Comparison of ENCODE assay signal across 8 mouse cellular contexts in the genomic region with DNA sequence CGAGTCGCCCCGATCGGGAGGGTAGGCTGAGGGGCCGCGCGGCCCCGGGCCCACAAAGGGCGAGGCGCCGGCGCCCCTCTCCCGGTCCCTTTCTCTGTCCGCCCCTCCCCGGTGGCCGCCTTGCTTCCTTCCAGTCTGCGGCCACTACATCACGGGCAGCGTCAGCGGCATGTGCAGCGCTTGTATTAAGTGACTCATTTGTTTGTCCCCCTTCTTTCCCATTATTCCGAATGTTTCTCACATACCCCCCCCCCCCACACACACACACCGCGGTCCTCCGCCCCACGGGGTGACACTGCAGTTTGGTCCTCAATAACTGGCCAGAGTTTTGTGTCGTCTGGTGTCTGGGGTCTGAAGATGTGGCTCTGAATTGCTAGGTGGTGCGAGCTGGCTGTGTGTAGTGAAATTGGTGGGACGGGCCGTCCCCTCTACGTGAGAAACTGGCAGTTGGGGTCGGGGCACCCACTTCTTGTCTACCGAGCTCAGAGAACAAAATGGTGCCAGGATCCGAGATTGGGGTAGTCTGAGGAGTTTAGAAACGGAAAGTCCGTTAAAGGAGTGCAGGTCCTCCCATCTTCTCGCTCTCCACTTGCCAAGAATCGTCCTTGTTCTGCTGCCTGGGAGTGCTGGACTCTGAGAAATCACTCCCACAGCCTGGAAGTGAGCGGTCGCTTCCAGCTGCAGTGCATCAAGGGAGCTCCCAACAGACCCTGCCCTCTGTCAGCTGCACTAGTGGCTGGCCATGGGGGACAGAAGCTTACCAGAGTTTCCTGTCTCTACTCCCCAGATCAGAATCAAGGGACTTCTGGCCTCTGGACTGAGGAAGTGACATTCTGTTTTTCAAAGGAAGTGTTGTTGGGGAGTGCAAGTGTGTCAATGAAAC. TPM values are rescaled to one million over a fixed set of nuclear protein-coding genes. Genes with fewer than 3 reads are reported as not detected.
DNase-seq lines count a peak whose midpoint lies in the region; ATAC-seq and TF ChIP-seq lines count a peak whose summit lies in the region.

No protein-coding gene starts in this region.

- peak overlapping the region; percentile 43 for H3K9ac ChIP-seq in ES-E14 (ENCODE audit: insufficient read depth, low read depth, low read length, poor library complexity, severe bottlenecking)
- H3K9ac ChIP-seq in forebrain, embryonic 13.5 days, result peak overlapping the region; percentile 91
- peak overlapping the region; percentile 97 for H3K9ac ChIP-seq in lung, embryonic 15.5 days
- H3K9ac ChIP-seq in neural tube, embryonic 15.5 days (replicated peaks), result peak overlapping the region; percentile 84

- H3K4me3 ChIP-seq in ES-E14 (ENCODE audit: insufficient read depth in 1 of 2, low read depth in 1 of 2, low read length in 2 of 2, poor library complexity in 1 of 2, severe bottlenecking in 1 of 2), result peak overlapping the region; percentile 74
- H3K4me3 ChIP-seq in forebrain, embryonic 13.5 days, result peak overlapping the region; percentile 93
- peak overlapping the region; percentile 98 for H3K4me3 ChIP-seq in lung, embryonic 15.5 days
- H3K4me3 ChIP-seq in neural tube, embryonic 15.5 days (replicated peaks), result peak overlapping the region; percentile 84

- H3K27me3 ChIP-seq in forebrain, embryonic 13.5 days, result no peaks in the 10 kb centered on the region
- H3K27me3 ChIP-seq in lung, embryonic 15.5 days, result no peaks in the 10 kb centered on the region
- H3K27me3 ChIP-seq in neural tube, embryonic 15.5 days (replicated peaks), result no peaks in the 10 kb centered on the region

- H3K9me3 ChIP-seq in ES-E14 (ENCODE audit: control insufficient read depth, insufficient read depth, low read depth, low read length), result no peaks in the 10 kb centered on the region
- no peaks in the 10 kb centered on the region for H3K9me3 ChIP-seq in forebrain, embryonic 13.5 days (replicated peaks)
- H3K9me3 ChIP-seq in lung, embryonic 15.5 days, result no peaks in the 10 kb centered on the region
- H3K9me3 ChIP-seq in neural tube, embryonic 15.5 days (replicated peaks), result no peaks in the 10 kb centered on the region

- no peaks in the 10 kb centered on the region for H3K36me3 ChIP-seq in ES-E14 (ENCODE audit: control insufficient read depth, insufficient read depth, low read length, poor library complexity, severe bottlenecking)
- H3K36me3 ChIP-seq in forebrain, embryonic 13.5 days (ENCODE audit: poor library complexity, severe bottlenecking), result no peaks in the 10 kb centered on the region
- H3K36me3 ChIP-seq in lung, embryonic 15.5 days, result no peaks in the 10 kb centered on the region
- H3K36me3 ChIP-seq in neural tube, embryonic 15.5 days, result no peaks in the 10 kb centered on the region

- peak; percentile 8 for DNase-seq in ES-E14 (ENCODE audit: low read depth, low spot score)
- DNase-seq in adrenal gland, postnatal 4 days (ENCODE audit: low spot score in 2 of 2), result peak; percentile 7 to 34
- peak; percentile 86 to 89 for DNase-seq in heart, postnatal 10 days
- DNase-seq in kidney, postnatal 25 days, result peak; percentile 69 to 87
- DNase-seq in urinary bladder, postnatal 36 days (ENCODE audit: low spot score in 2 of 2), result peak; percentile 36 to 72

- peak overlapping the region; percentile 79 for H3K4me2 ChIP-seq in forebrain, embryonic 13.5 days
- peak overlapping the region; percentile 87 for H3K4me2 ChIP-seq in lung, embryonic 15.5 days
- H3K4me2 ChIP-seq in neural tube, embryonic 15.5 days, result peak overlapping the region; percentile 82

- under 1% methylated on average over 29 of the region's 40 CpGs for WGBS in forebrain, embryonic 13.5 days
- under 1% methylated on average over 40 of the region's 40 CpGs for WGBS in lung, embryonic 15.5 days
- under 1% methylated on average over 40 of the region's 40 CpGs for WGBS in neural tube, embryonic 15.5 days

- intact Hi-C loops in heart, postnatal 10 days (cut with DNase I), result loop anchor here (2.0 to 10.0 kb wide), 2 partner anchors 92 to 112 kb away; no protein-coding TSS in a partner anchor

- in situ Hi-C loops in ES-E14 (cut with MboI; ENCODE audit: low sequenced_read_pairs in 2 of 2, unreplicated experiment in 2 of 2), result loop anchor here in 1 of 2 experiments (10.0 kb wide), 1 partner anchor 108 kb away; no protein-coding TSS in a partner anchor

- peak; percentile 54 for ATAC-seq in forebrain, embryonic 13.5 days
- ATAC-seq in lung, embryonic 15.5 days (ENCODE audit: borderline replicate concordance, extremely low read depth, low FRiP score, low TSS enrichment), result peak; percentile 88
- peak; percentile 60 for ATAC-seq in neural tube, embryonic 15.5 days (ENCODE audit: low FRiP score)

- no peaks in the 10 kb centered on the region for H3K4me1 ChIP-seq in ES-E14 (ENCODE audit: control insufficient read depth in 2 of 2, insufficient read depth in 2 of 2, low read length in 2 of 2, poor library complexity in 1 of 2)
- peaks cover 12% of the 10 kb centered on the region for H3K4me1 ChIP-seq in forebrain, embryonic 13.5 days
- H3K4me1 ChIP-seq in lung, embryonic 15.5 days, result peaks cover 32% of the 10 kb centered on the region
- peaks cover 30% of the 10 kb centered on the region for H3K4me1 ChIP-seq in neural tube, embryonic 15.5 days

- H3K27ac ChIP-seq in ES-E14 (ENCODE audit: insufficient read depth, low read depth, low read length, poor library complexity, severe bottlenecking), result no peak overlapping the region
- peak overlapping the region; percentile 75 for H3K27ac ChIP-seq in forebrain, embryonic 13.5 days
- H3K27ac ChIP-seq in lung, embryonic 15.5 days, result peak overlapping the region; percentile 96
- peak overlapping the region; percentile 83 for H3K27ac ChIP-seq in neural tube, embryonic 15.5 days (replicated peaks)

TF ChIP-seq in ES-E14, 5 proteins besides CTCF, POLR2A, EP300 and RAD21:
- TF ChIP-seq MAFK (IDR thresholded peaks at IDR 0.05; ENCODE audit: insufficient read depth, low read depth, low read length) (no peak), ZC3H11A (IDR thresholded peaks at IDR 0.05; ENCODE audit: borderline replicate concordance, low read depth, low read length) (no peak), ZNF384 (IDR thresholded peaks at IDR 0.05; ENCODE audit: low read depth, low read length) (no peak), HCFC1 (IDR thresholded peaks at IDR 0.05; ENCODE audit: borderline replicate concordance, insufficient read depth, low read length) (no peak), CHD2 (IDR thresholded peaks at IDR 0.05; ENCODE audit: low read depth, low read length) (no peak)

RNA-seq across cellular contexts. Expression of gene Gab2, which starts 1.1 kb away (rescaled TPM):
- total RNA-seq in ES-E14 (2012; rRNA removed), result 0.53 and 1.1 TPM in 2 replicates
- 10 to 100 TPM; 34.8 to 41.4 TPM for total RNA-seq in adrenal gland, postnatal 4 days (2021)
- polyA plus RNA-seq in forebrain, embryonic 13.5 days (2015; fragmentation: Nextera tagmentation; extraction: Ambion mirVana), result 9.9 and 10.1 TPM in 2 replicates
- total RNA-seq in heart, postnatal 10 days (2021), result 10 to 100 TPM; 23.9 to 27.8 TPM
- polyA plus RNA-seq in lung, embryonic 15.5 days (2015; fragmentation: Nextera tagmentation; extraction: Ambion mirVana), result 9.0 and 9.1 TPM in 2 replicates
- polyA plus RNA-seq in neural tube, embryonic 15.5 days (2015; fragmentation: Nextera tagmentation; extraction: Ambion mirVana), result 12.7 and 15.2 TPM in 2 replicates

Comparison
In these comparisons a context has a peak if more than half of its experiments do, and no peak if none do; other contexts are left out.
1. DNase-seq: peak in every context shown above with its lines; median percentile 88 in heart, postnatal 10 days; 78 in kidney, postnatal 25 days; 54 in urinary bladder, postnatal 36 days; 20 in adrenal gland, postnatal 4 days; 8 in ES-E14.
2. H3K9ac ChIP-seq: peak in every context shown above with its lines; median percentile 97 in lung, embryonic 15.5 days; 91 in forebrain, embryonic 13.5 days; 84 in neural tube, embryonic 15.5 days; 43 in ES-E14.
3. RNA of gene Gab2, which starts 1.1 kb away (total RNA-seq): 34.8 to 41.4 TPM in adrenal gland, postnatal 4 days and 23.9 to 27.8 TPM in heart, postnatal 10 days; 0.53 to 1.1 TPM in ES-E14; every median in the first group is over 10 times any median in the second.
4. Peak in every context shown above with its lines, with median percentiles within 50 percentile points of each other: H3K4me3 ChIP-seq, ATAC-seq and H3K4me2 ChIP-seq.